Mouse (Mus musculus) hindbrain, embryonic 15.5 days (tissue): ENCODE results near the gene Tmie. TPM values are rescaled to one million over a fixed set of nuclear protein-coding genes. Genes with fewer than 3 reads are reported as not detected.
"Not testable (repeated sequence)": the region's sequence is repeated elsewhere in the genome, so short reads cannot be mapped to it uniquely, and the experiment has no call there.

Source experiments
- ATAC-seq: fragments of 200-750 bp; cut with Nextera tagmentation; 2 replicates; pipeline ENCODE4 v1.8.0; 2017; ENCODE audit warnings: low read depth, moderate number of reproducible peaks, moderate TSS enrichment; ENCODE audit not compliant: low FRiP score
- H3K27ac ChIP-seq: fragments of 300-500 bp; sonication (generic); replicated peaks from 2 replicates; pipeline ENCODE4 v1.5.1; 2015; ENCODE audit warnings: mild to moderate bottlenecking, inconsistent platforms
- H3K27me3 ChIP-seq: fragments of 300-500 bp; sonication (generic); 2 replicates; pipeline ENCODE4 v1.6.1; 2015; ENCODE audit warnings: control low read depth, inconsistent platforms
- H3K36me3 ChIP-seq: fragments of 300-500 bp; sonication (generic); 2 replicates; pipeline ENCODE4 v1.6.1; 2015; ENCODE audit warnings: control low read depth, inconsistent platforms
- H3K4me1 ChIP-seq: fragments of 300-500 bp; sonication (generic); replicated peaks from 2 replicates; pipeline ENCODE4 v1.6.1; 2015; ENCODE audit warnings: control low read depth, inconsistent platforms
- H3K4me2 ChIP-seq: fragments of 300-500 bp; sonication (generic); 2 replicates; pipeline ENCODE4 v1.6.1; 2015; ENCODE audit warnings: moderate library complexity, mild to moderate bottlenecking, inconsistent platforms
- H3K4me3 ChIP-seq: fragments of 300-500 bp; sonication (generic); 2 replicates; pipeline ENCODE4 v1.5.1; 2015; ENCODE audit warnings: mild to moderate bottlenecking, inconsistent platforms
- H3K9ac ChIP-seq: fragments of 300-500 bp; sonication (generic); 2 replicates; pipeline ENCODE4 v1.6.1; 2015; ENCODE audit warnings: inconsistent platforms
- H3K9me3 ChIP-seq: fragments of 300-500 bp; sonication (generic); 2 replicates; pipeline ENCODE4 v1.6.1; 2016; ENCODE audit warnings: control low read depth, inconsistent platforms
- WGBS: fragments of 180-500 bp; shearing (Covaris S2); methylation state at CpG from one replicate; pipeline ENCODE4 v1.1.7; 2015; 5-methylcytosine and 5-hydroxymethylcytosine counted together
- microRNA-seq: library from miRNA; unstranded; fragments of <30 nt; microRNA quantifications from one replicate; pipeline ENCODE4, GENCODE M21; 2016
- polyA plus RNA-seq: library from polyadenylated mRNA; unstranded; fragments of >200 nt; fragmentation: Nextera tagmentation; extraction: Ambion mirVana; gene quantifications from 2 replicates; pipeline ENCODE4 v1.2.1, GENCODE M21; 2015

The Tmie gene
- polyA plus RNA-seq, 1 experiment from 2014 or later: 4.7 TPM

GRCm38 (mm10) chr9:110825426-110825825 lies 54.5 kb downstream of the Tmie start:
- H3K4me1 ChIP-seq: no peaks in the 10 kb centered on the region
- H3K9ac ChIP-seq: no peak overlapping the region
- ATAC-seq: no peak
- no peaks in the 10 kb centered on the region for H3K27me3 ChIP-seq
- H3K4me3 ChIP-seq: no peak overlapping the region
- WGBS: 72% methylated on average over 4 of the region's 4 CpGs
- H3K27ac ChIP-seq: no peak overlapping the region
- H3K9me3 ChIP-seq: no peaks in the 10 kb centered on the region
- H3K4me2 ChIP-seq: no peak overlapping the region
- no peaks in the 10 kb centered on the region for H3K36me3 ChIP-seq

- no peak overlapping the region for H3K27ac ChIP-seq
- H3K36me3 ChIP-seq: no peaks in the 10 kb centered on the region
- no peaks in the 10 kb centered on the region for H3K9me3 ChIP-seq
- H3K9ac ChIP-seq: no peak overlapping the region
- H3K4me3 ChIP-seq: no peak overlapping the region
- H3K27me3 ChIP-seq: no peaks in the 10 kb centered on the region
- no peak overlapping the region for H3K4me2 ChIP-seq
- WGBS: 89% methylated on average over 7 of the region's 7 CpGs
- no peaks in the 10 kb centered on the region for H3K4me1 ChIP-seq
- no peak for ATAC-seq
Measured at GRCm38 (mm10) chr9:110821436-110821835, 58.5 kb downstream of the Tmie start.

GRCm38 (mm10) chr9:110820546-110820945 lies 59.4 kb downstream of the Tmie start:
- not testable (repeated sequence) for H3K27me3 ChIP-seq, H3K4me2 ChIP-seq, H3K36me3 ChIP-seq, H3K4me3 ChIP-seq, H3K9me3 ChIP-seq, H3K4me1 ChIP-seq, ATAC-seq, H3K9ac ChIP-seq, H3K27ac ChIP-seq

Small RNA genes within 50 kb of the gene (microRNA-seq; reads per million reads assigned to microRNA genes)
- not detected for gene Gm24269

Other genes starting within 250 kb of the Tmie start
- 3.5 and 4.3 TPM in 2 replicates for gene Nbeal2, start 226.0 kb downstream of the Tmie start, polyA plus RNA-seq
- 103 and 107 TPM in 2 replicates for gene Ccdc12, start 223.6 kb downstream of the Tmie start, polyA plus RNA-seq
- gene Myl3, start 138.3 kb downstream of the Tmie start, polyA plus RNA-seq: 0.17 TPM in 1 of 2 replicates, not detected in the other
- gene Pth1r, start 133.0 kb downstream of the Tmie start, polyA plus RNA-seq: 11.0 and 12.0 TPM in 2 replicates
- not detected in 2 replicates for gene Prss42, start 81.9 kb downstream of the Tmie start, polyA plus RNA-seq
- not detected in 2 replicates for gene Prss44, start 66.1 kb downstream of the Tmie start, polyA plus RNA-seq
- gene Prss43, start 53.4 kb downstream of the Tmie start, polyA plus RNA-seq: not detected in 2 replicates
- gene Prss45, start 45.5 kb downstream of the Tmie start, polyA plus RNA-seq: 0.13 TPM in 1 of 2 replicates, not detected in the other
- not detected in 2 replicates for gene Prss46, start 35.6 kb downstream of the Tmie start, polyA plus RNA-seq
- 0.36 and 0.41 TPM in 2 replicates for gene Prss50, start 22.1 kb downstream of the Tmie start, polyA plus RNA-seq
- 2.2 and 3.1 TPM in 2 replicates for gene Als2cl, start 243 bp downstream of the Tmie start, polyA plus RNA-seq
- not detected in 2 replicates for gene Fam240a, start 36.7 kb upstream of the Tmie start, polyA plus RNA-seq
- gene Tdgf1, start 66.0 kb upstream of the Tmie start, polyA plus RNA-seq: 0.22 and 0.37 TPM in 2 replicates
- gene Lrrc2, start 71.4 kb upstream of the Tmie start, polyA plus RNA-seq: 0.80 and 2.4 TPM in 2 replicates
- gene Rtp3, start 110.5 kb upstream of the Tmie start, polyA plus RNA-seq: not detected in 2 replicates
- 1.2 and 2.0 TPM in 2 replicates for gene Ltf, start 139.2 kb upstream of the Tmie start, polyA plus RNA-seq
- gene Ccrl2, start 177.4 kb upstream of the Tmie start, polyA plus RNA-seq: 0.66 and 1.2 TPM in 2 replicates
- 45.9 and 47.8 TPM in 2 replicates for gene Lrrfip2, start 237.5 kb upstream of the Tmie start, polyA plus RNA-seq